Mouse (Mus musculus): Measurements from ENCODE around the gene Slc22a2. TPM values are rescaled to one million over a fixed set of nuclear protein-coding genes. Genes with fewer than 3 reads are reported as not detected.
"Not testable (repeated sequence)": the region's sequence is repeated elsewhere in the genome, so short reads cannot be mapped to it uniquely, and the experiment has no call there.

Gene Slc22a2
- polyA plus RNA-seq, 1 experiment from 2014 or later: not detected

- Histone ChIP-seq H3K9ac (no peak overlapping the region), H3K36me3 (no peaks in the 10 kb centered on the region), H3K4me1 (replicated peaks) (peaks cover 27% of the 10 kb centered on the region; the same call in 1 of the 2 replicates), H3K4me3 (replicated peaks) (no peak overlapping the region), H3K9me3 (no peaks in the 10 kb centered on the region), H3K4me2 (replicated peaks) (no peak overlapping the region), H3K27me3 (replicated peaks) (no peaks in the 10 kb centered on the region), H3K27ac (0 out of 2 replicates have a peak overlapping the region, but pooled peaks have one; percentile 11)
- WGBS: 70% methylated on average over 5 of the region's 5 CpGs
- ATAC-seq: peak; percentile 79
Observed at GRCm38 (mm10) chr17:12671029-12671605, 87.2 kb downstream of the Slc22a2 start.

GRCm38 (mm10) chr17:12672285-12672790 is 88.4 kb downstream of the Slc22a2 start:
- no peak overlapping the region for H3K4me3 ChIP-seq (replicated peaks)
- no peaks in the 10 kb centered on the region for H3K36me3 ChIP-seq
- 78% methylated on average over 7 of the region's 7 CpGs for WGBS
- H3K27ac ChIP-seq: no peak overlapping the region
- H3K4me2 ChIP-seq (replicated peaks): no peak overlapping the region
- no peak for ATAC-seq
- peaks cover 27% of the 10 kb centered on the region; the same call in 1 of the 2 replicates for H3K4me1 ChIP-seq (replicated peaks)
- no peaks in the 10 kb centered on the region for H3K9me3 ChIP-seq
- no peaks in the 10 kb centered on the region for H3K27me3 ChIP-seq (replicated peaks)
- H3K9ac ChIP-seq: no peak overlapping the region

- H3K27me3 ChIP-seq (replicated peaks): no peaks in the 10 kb centered on the region
- H3K27ac ChIP-seq: no peak overlapping the region
- H3K9me3 ChIP-seq: no peaks in the 10 kb centered on the region
- no peaks in the 10 kb centered on the region for H3K36me3 ChIP-seq
- WGBS: 64% methylated on average over 3 of the region's 3 CpGs
- no peak overlapping the region for H3K9ac ChIP-seq
- peaks cover 19% of the 10 kb centered on the region; the same call in 1 of the 2 replicates for H3K4me1 ChIP-seq (replicated peaks)
- no peak overlapping the region for H3K4me2 ChIP-seq (replicated peaks)
- no peak overlapping the region for H3K4me3 ChIP-seq (replicated peaks)
- no peak for ATAC-seq
Observed at GRCm38 (mm10) chr17:12673871-12674270, 89.9 kb downstream of the Slc22a2 start.

- ATAC-seq, H3K27ac ChIP-seq: not testable (repeated sequence)
- 84% methylated on average over 7 of the region's 7 CpGs for WGBS
Observed at GRCm38 (mm10) chr17:12674980-12675379, 91.0 kb downstream of the Slc22a2 start.

GRCm38 (mm10) chr17:12675646-12676045 is 91.7 kb downstream of the Slc22a2 start, which contains the start of gene Slc22a1:
TSS of gene Slc22a1 (minus strand) at chr17:12675829.
- ATAC-seq: no peak
- no peaks in the 10 kb centered on the region for H3K27me3 ChIP-seq (replicated peaks)
- H3K36me3 ChIP-seq: peaks cover 7% of the 10 kb centered on the region; the same call in 1 of the 2 replicates
- no peak within 1 kb of the TSS for H3K4me3 ChIP-seq (replicated peaks)
- WGBS: 67% methylated on average over 7 of the region's 7 CpGs
- H3K9me3 ChIP-seq: no peaks in the 10 kb centered on the region
- peaks cover 8% of the 10 kb centered on the region; the same call in 1 of the 2 replicates for H3K4me1 ChIP-seq (replicated peaks)
- no peak within 1 kb of the TSS for H3K27ac ChIP-seq
- H3K4me2 ChIP-seq (replicated peaks): no peak within 1 kb of the TSS
- H3K9ac ChIP-seq: no peak within 1 kb of the TSS

More at GRCm38 (mm10) chr17:12674980-12675379, 91.0 kb downstream of the Slc22a2 start:
- not testable (repeated sequence) for H3K4me2 ChIP-seq (replicated peaks); H3K4me3 ChIP-seq (replicated peaks); H3K9me3 ChIP-seq; H3K36me3 ChIP-seq; H3K9ac ChIP-seq; H3K27me3 ChIP-seq (replicated peaks); H3K4me1 ChIP-seq (replicated peaks)

- ATAC-seq: no peak
- Histone ChIP-seq H3K4me3 (replicated peaks) (no peak overlapping the region), H3K27me3 (replicated peaks) (no peaks in the 10 kb centered on the region), H3K4me2 (replicated peaks) (no peak overlapping the region), H3K9ac (no peak overlapping the region), H3K27ac (no peak overlapping the region), H3K4me1 (replicated peaks) (0 out of 2 replicates have a peak, but pooled peaks cover 7% of the 10 kb centered on the region), H3K9me3 (no peaks in the 10 kb centered on the region), H3K36me3 (peaks cover 7% of the 10 kb centered on the region; the same call in 1 of the 2 replicates)
Observed at GRCm38 (mm10) chr17:12677139-12677538, 93.2 kb downstream of the Slc22a2 start.

Other genes with a start within 250 kb of the Slc22a2 start
- 3.7 and 4.9 TPM in 2 replicates for gene Plg, start 205.5 kb upstream of the Slc22a2 start, polyA plus RNA-seq (2015; fragmentation: Nextera tagmentation; extraction: Ambion mirVana)
- 0.16 and 0.21 TPM in 2 replicates for gene Slc22a3, start 76.4 kb upstream of the Slc22a2 start, polyA plus RNA-seq (2015; fragmentation: Nextera tagmentation; extraction: Ambion mirVana)
- gene Slc22a1, start 91.7 kb downstream of the Slc22a2 start, polyA plus RNA-seq (2015; fragmentation: Nextera tagmentation; extraction: Ambion mirVana): 0.40 and 0.51 TPM in 2 replicates
- 37.5 and 38.9 TPM in 2 replicates for gene Igf2r, start 185.5 kb downstream of the Slc22a2 start, polyA plus RNA-seq (2015; fragmentation: Nextera tagmentation; extraction: Ambion mirVana)